Mouse (Mus musculus): Measurements from ENCODE around the gene Pim1. TPM values are rescaled to one million over a fixed set of nuclear protein-coding genes. Genes with fewer than 3 reads are reported as not detected.

Gene Pim1
- polyA plus RNA-seq, 1 experiment, result 350 TPM

- Histone ChIP-seq H3K4me1 (ENCODE audit: control insufficient read depth, insufficient read depth, low read length) (no peaks in the 10 kb centered on the region), H3K27me3 (ENCODE audit: control insufficient read depth, insufficient read depth, low read length, poor library complexity, severe bottlenecking) (no peaks in the 10 kb centered on the region), H3K27ac (ENCODE audit: insufficient read depth, low read length) (no peak overlapping the region), H3K9me3 (replicated peaks; ENCODE audit: control insufficient read depth, insufficient read depth, low read length, poor library complexity, severe bottlenecking) (no peaks in the 10 kb centered on the region), H3K4me3 (ENCODE audit: low read depth, low read length) (no peak overlapping the region), H3K36me3 (ENCODE audit: control insufficient read depth, insufficient read depth, low read length, poor library complexity, severe bottlenecking) (no peaks in the 10 kb centered on the region), H3K9ac (ENCODE audit: low read depth, poor library complexity, severe bottlenecking) (no peak overlapping the region)
- no peak for TF ChIP-seq POLR2A (IDR thresholded peaks at IDR 0.05; ENCODE audit: insufficient read depth, low read length)
- no peak for TF ChIP-seq EP300 (IDR thresholded peaks at IDR 0.05; ENCODE audit: insufficient read depth, low read depth, low read length)
- no peak for TF ChIP-seq CTCF (IDR thresholded peaks at IDR 0.05; ENCODE audit: low read depth, low read length)
These were observed 43.3 kb downstream of the Pim1 start for GRCm38 (mm10) chr17:29533866-29534265.

DNA sequence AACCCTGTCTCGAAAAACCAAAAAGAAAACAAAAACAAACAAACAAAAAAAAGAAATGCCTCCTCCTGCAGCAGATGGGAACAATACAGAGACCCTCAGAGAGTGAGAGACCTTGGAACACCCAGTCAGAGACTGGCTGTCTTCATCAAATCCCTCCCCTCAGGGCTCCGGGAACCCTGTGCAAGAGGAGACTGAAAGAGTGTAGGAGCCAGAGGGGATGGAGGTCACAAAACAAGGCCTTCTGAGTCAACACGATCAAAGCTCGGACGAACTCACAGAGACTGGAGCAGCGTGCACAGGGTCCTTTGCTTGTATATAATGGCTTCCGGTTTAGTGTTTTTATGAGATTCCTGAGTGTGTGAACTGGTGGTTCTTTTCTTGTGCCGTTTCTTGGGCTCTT, 49.9 kb downstream of the Pim1 start:
- no peaks in the 10 kb centered on the region for H3K4me1 ChIP-seq (ENCODE audit: control insufficient read depth, insufficient read depth, low read length)
- no peak overlapping the region for H3K4me3 ChIP-seq (ENCODE audit: low read depth, low read length)
- H3K36me3 ChIP-seq (ENCODE audit: control insufficient read depth, insufficient read depth, low read length, poor library complexity, severe bottlenecking), result no peaks in the 10 kb centered on the region
- no peak overlapping the region for H3K9ac ChIP-seq (ENCODE audit: low read depth, poor library complexity, severe bottlenecking)
- no peaks in the 10 kb centered on the region for H3K27me3 ChIP-seq (ENCODE audit: control insufficient read depth, insufficient read depth, low read length, poor library complexity, severe bottlenecking)
- H3K9me3 ChIP-seq (replicated peaks; ENCODE audit: control insufficient read depth, insufficient read depth, low read length, poor library complexity, severe bottlenecking), result no peaks in the 10 kb centered on the region
- TF ChIP-seq POLR2A (IDR thresholded peaks at IDR 0.05; ENCODE audit: insufficient read depth, low read length), result no peak
- TF ChIP-seq EP300 (IDR thresholded peaks at IDR 0.05; ENCODE audit: insufficient read depth, low read depth, low read length), result no peak
- no peak for TF ChIP-seq CTCF (IDR thresholded peaks at IDR 0.05; ENCODE audit: low read depth, low read length)
- H3K27ac ChIP-seq (ENCODE audit: insufficient read depth, low read length), result no peak overlapping the region

- Histone ChIP-seq H3K9me3 (replicated peaks; ENCODE audit: control insufficient read depth, insufficient read depth, low read length, poor library complexity, severe bottlenecking) (no peaks in the 10 kb centered on the region), H3K27ac (ENCODE audit: insufficient read depth, low read length) (no peak overlapping the region)
- no peak for TF ChIP-seq CTCF (IDR thresholded peaks at IDR 0.05; ENCODE audit: low read depth, low read length)
These were observed 50.9 kb downstream of the Pim1 start for GRCm38 (mm10) chr17:29541419-29541818.

DNA sequence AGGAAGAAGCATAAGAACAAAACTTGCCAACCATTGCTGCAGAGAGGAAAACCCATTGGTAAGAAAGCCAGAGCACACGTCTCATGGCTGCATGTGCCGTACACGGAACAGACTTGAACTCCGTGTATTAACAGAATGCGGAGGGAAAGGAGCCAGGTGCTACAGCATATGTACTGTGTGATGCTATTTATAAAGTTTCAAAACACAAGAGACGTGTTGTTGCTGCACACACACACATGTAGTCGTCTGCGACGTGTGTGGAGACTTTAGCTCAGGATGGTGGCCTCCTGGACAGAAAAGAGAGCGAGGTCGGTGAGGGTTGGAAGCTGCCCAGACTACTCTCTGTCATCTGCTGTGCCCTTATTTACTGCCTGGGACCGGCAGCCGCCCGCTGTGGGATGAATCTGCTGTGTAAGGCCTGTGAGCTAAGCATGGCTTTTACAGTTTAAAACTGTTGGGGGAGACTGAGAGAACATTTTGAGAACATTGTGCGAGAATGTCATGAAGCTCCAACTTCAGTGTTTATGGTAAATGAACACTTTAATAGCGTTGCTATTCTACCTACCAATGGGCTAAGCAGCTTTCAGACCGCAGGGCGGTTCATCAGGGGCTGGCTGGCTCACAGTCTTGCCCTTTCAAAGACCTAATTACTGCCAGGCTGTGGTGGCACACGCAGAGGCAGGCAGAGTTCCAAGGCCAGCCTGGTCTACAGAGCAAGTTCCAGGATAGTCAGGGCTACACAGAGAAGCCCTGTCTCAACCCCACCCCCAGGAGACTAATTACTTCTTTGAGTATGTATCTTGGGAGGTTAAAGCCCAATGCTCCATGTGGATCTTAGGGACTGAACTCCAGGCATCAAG, 52.5 kb downstream of the Pim1 start:
- Histone ChIP-seq H3K27me3 (ENCODE audit: control insufficient read depth, insufficient read depth, low read length, poor library complexity, severe bottlenecking) (no peaks in the 10 kb centered on the region), H3K9me3 (replicated peaks; ENCODE audit: control insufficient read depth, insufficient read depth, low read length, poor library complexity, severe bottlenecking) (no peaks in the 10 kb centered on the region), H3K27ac (ENCODE audit: insufficient read depth, low read length) (no peak overlapping the region), H3K36me3 (ENCODE audit: control insufficient read depth, insufficient read depth, low read length, poor library complexity, severe bottlenecking) (no peaks in the 10 kb centered on the region), H3K4me3 (ENCODE audit: low read depth, low read length) (no peak overlapping the region), H3K4me1 (ENCODE audit: control insufficient read depth, insufficient read depth, low read length) (no peaks in the 10 kb centered on the region), H3K9ac (ENCODE audit: low read depth, poor library complexity, severe bottlenecking) (no peak overlapping the region)
- TF ChIP-seq POLR2A (IDR thresholded peaks at IDR 0.05; ENCODE audit: insufficient read depth, low read length) (no peak), EP300 (IDR thresholded peaks at IDR 0.05; ENCODE audit: insufficient read depth, low read depth, low read length) (no peak), CTCF (IDR thresholded peaks at IDR 0.05; ENCODE audit: low read depth, low read length) (no peak)

More at GRCm38 (mm10) chr17:29541419-29541818, 50.9 kb downstream of the Pim1 start:
- no peaks in the 10 kb centered on the region for H3K4me1 ChIP-seq (ENCODE audit: control insufficient read depth, insufficient read depth, low read length)
- H3K27me3 ChIP-seq (ENCODE audit: control insufficient read depth, insufficient read depth, low read length, poor library complexity, severe bottlenecking), result no peaks in the 10 kb centered on the region
- H3K4me3 ChIP-seq (ENCODE audit: low read depth, low read length), result no peak overlapping the region
- no peak overlapping the region for H3K9ac ChIP-seq (ENCODE audit: low read depth, poor library complexity, severe bottlenecking)
- H3K36me3 ChIP-seq (ENCODE audit: control insufficient read depth, insufficient read depth, low read length, poor library complexity, severe bottlenecking), result no peaks in the 10 kb centered on the region

DNA sequence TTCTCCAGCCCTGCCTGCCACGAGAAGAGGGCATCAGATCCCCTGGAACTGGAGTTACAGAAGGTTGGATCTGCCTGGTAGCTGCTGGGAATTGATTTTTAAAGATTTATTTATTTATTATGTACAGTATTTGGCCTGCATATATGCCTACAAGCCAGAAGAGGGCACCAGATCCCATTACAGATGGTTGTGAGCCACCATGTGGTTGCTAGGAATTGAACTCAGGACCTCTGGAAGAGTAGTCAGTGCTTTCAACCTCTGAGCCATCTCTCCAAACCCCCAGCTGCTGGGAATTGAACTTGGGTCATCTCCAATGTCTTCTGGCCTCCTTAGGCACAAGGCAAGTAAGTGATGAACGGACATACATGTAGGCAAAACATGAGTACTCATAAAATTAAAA, 53.5 kb downstream of the Pim1 start:
- no peaks in the 10 kb centered on the region for H3K9me3 ChIP-seq (replicated peaks; ENCODE audit: control insufficient read depth, insufficient read depth, low read length, poor library complexity, severe bottlenecking)
- TF ChIP-seq POLR2A (IDR thresholded peaks at IDR 0.05; ENCODE audit: insufficient read depth, low read length), result no peak
- no peak for TF ChIP-seq CTCF (IDR thresholded peaks at IDR 0.05; ENCODE audit: low read depth, low read length)
- no peaks in the 10 kb centered on the region for H3K36me3 ChIP-seq (ENCODE audit: control insufficient read depth, insufficient read depth, low read length, poor library complexity, severe bottlenecking)
- no peak overlapping the region for H3K9ac ChIP-seq (ENCODE audit: low read depth, poor library complexity, severe bottlenecking)
- H3K27me3 ChIP-seq (ENCODE audit: control insufficient read depth, insufficient read depth, low read length, poor library complexity, severe bottlenecking), result no peaks in the 10 kb centered on the region
- no peak overlapping the region for H3K27ac ChIP-seq (ENCODE audit: insufficient read depth, low read length)
- H3K4me1 ChIP-seq (ENCODE audit: control insufficient read depth, insufficient read depth, low read length), result no peaks in the 10 kb centered on the region
- no peak overlapping the region for H3K4me3 ChIP-seq (ENCODE audit: low read depth, low read length)

GRCm38 (mm10) chr17:29545241-29545640, 54.7 kb downstream of the Pim1 start:
- no peaks in the 10 kb centered on the region for H3K36me3 ChIP-seq (ENCODE audit: control insufficient read depth, insufficient read depth, low read length, poor library complexity, severe bottlenecking)
- no peaks in the 10 kb centered on the region for H3K4me1 ChIP-seq (ENCODE audit: control insufficient read depth, insufficient read depth, low read length)
- H3K9me3 ChIP-seq (replicated peaks; ENCODE audit: control insufficient read depth, insufficient read depth, low read length, poor library complexity, severe bottlenecking), result no peaks in the 10 kb centered on the region
- TF ChIP-seq CTCF (IDR thresholded peaks at IDR 0.05; ENCODE audit: low read depth, low read length) (no peak), POLR2A (IDR thresholded peaks at IDR 0.05; ENCODE audit: insufficient read depth, low read length) (no peak), EP300 (IDR thresholded peaks at IDR 0.05; ENCODE audit: insufficient read depth, low read depth, low read length) (no peak)
- H3K27me3 ChIP-seq (ENCODE audit: control insufficient read depth, insufficient read depth, low read length, poor library complexity, severe bottlenecking), result no peaks in the 10 kb centered on the region
- no peak overlapping the region for H3K9ac ChIP-seq (ENCODE audit: low read depth, poor library complexity, severe bottlenecking)
- no peak overlapping the region for H3K27ac ChIP-seq (ENCODE audit: insufficient read depth, low read length)
- H3K4me3 ChIP-seq (ENCODE audit: low read depth, low read length), result no peak overlapping the region

Other genes starting within 250 kb of the Pim1 start
- 92.7 and 101 TPM in 2 replicates for gene Ppil1, start 226.6 kb upstream of the Pim1 start, polyA plus RNA-seq (2011; ENCODE audit: insufficient read depth, insufficient read length, low read depth, missing spikeins)
- 39.5 and 54.0 TPM in 2 replicates for gene BC004004, start 222.0 kb upstream of the Pim1 start, polyA plus RNA-seq (2011; ENCODE audit: insufficient read depth, insufficient read length, low read depth, missing spikeins)
- 0.39 TPM in 1 of 2 replicates, not detected in the other for gene Pi16, start 173.1 kb upstream of the Pim1 start, polyA plus RNA-seq (2011; ENCODE audit: insufficient read depth, insufficient read length, low read depth, missing spikeins)
- gene Mtch1, start 142.8 kb upstream of the Pim1 start, polyA plus RNA-seq (2011; ENCODE audit: insufficient read depth, insufficient read length, low read depth, missing spikeins), result 129 and 134 TPM in 2 replicates
- 4.6 and 5.1 TPM in 2 replicates for gene Fgd2, start 129.8 kb upstream of the Pim1 start, polyA plus RNA-seq (2011; ENCODE audit: insufficient read depth, insufficient read length, low read depth, missing spikeins)
- gene Gm17657, start 58.9 kb downstream of the Pim1 start, polyA plus RNA-seq (2011; ENCODE audit: insufficient read depth, insufficient read length, low read depth, missing spikeins), result 1.6 and 2.4 TPM in 2 replicates
- 20.8 and 21.8 TPM in 2 replicates for gene Tbc1d22b, start 59.0 kb downstream of the Pim1 start, polyA plus RNA-seq (2011; ENCODE audit: insufficient read depth, insufficient read length, low read depth, missing spikeins)
- gene Tmem217, start 61.6 kb downstream of the Pim1 start, polyA plus RNA-seq (2011; ENCODE audit: insufficient read depth, insufficient read length, low read depth, missing spikeins), result not detected in 2 replicates
- gene Rnf8, start 124.0 kb downstream of the Pim1 start, polyA plus RNA-seq (2011; ENCODE audit: insufficient read depth, insufficient read length, low read depth, missing spikeins), result 37.2 and 37.5 TPM in 2 replicates
- 4.8 and 5.0 TPM in 2 replicates for gene Gm28043, start 124.1 kb downstream of the Pim1 start, polyA plus RNA-seq (2011; ENCODE audit: insufficient read depth, insufficient read length, low read depth, missing spikeins)
- 69.9 and 79.2 TPM in 2 replicates for gene Cmtr1, start 169.8 kb downstream of the Pim1 start, polyA plus RNA-seq (2011; ENCODE audit: insufficient read depth, insufficient read length, low read depth, missing spikeins)
- 14.5 and 15.7 TPM in 2 replicates for gene Ccdc167, start 226.3 kb downstream of the Pim1 start, polyA plus RNA-seq (2011; ENCODE audit: insufficient read depth, insufficient read length, low read depth, missing spikeins)